Mouse (Mus musculus) forebrain, embryonic 16.5 days (tissue): ENCODE data around the gene 2610507B11Rik. TPM values are rescaled to one million over a fixed set of nuclear protein-coding genes. Genes with fewer than 3 reads are reported as not detected.

Experiments
- ATAC-seq: fragments of 200-750 bp; cut with Nextera tagmentation; 2 replicates; pipeline ENCODE4 v1.8.0; 2017; ENCODE audit warnings: mild to moderate bottlenecking, moderate library complexity
- H3K27ac ChIP-seq: fragments of 300-500 bp; sonication (generic); 2 replicates; pipeline ENCODE4 v1.5.1; 2014; ENCODE audit warnings: low read length, control low read depth
- H3K27me3 ChIP-seq: fragments of 300-500 bp; sonication (generic); replicated peaks from 2 replicates; pipeline ENCODE4 v1.6.1; 2014; ENCODE audit warnings: low read length; ENCODE audit not compliant: control insufficient read depth, insufficient read depth
- H3K36me3 ChIP-seq: fragments of 300-500 bp; sonication (generic); 2 replicates; pipeline ENCODE4 v1.6.1; 2014; ENCODE audit not compliant: control insufficient read depth, insufficient read depth
- H3K4me1 ChIP-seq: fragments of 300-500 bp; sonication (generic); replicated peaks from 2 replicates; pipeline ENCODE4 v1.6.1; 2014; ENCODE audit warnings: low read length; ENCODE audit not compliant: control insufficient read depth, insufficient read depth
- H3K4me2 ChIP-seq: fragments of 300-500 bp; sonication (generic); 2 replicates; pipeline ENCODE4 v1.6.1; 2014; ENCODE audit warnings: mild to moderate bottlenecking, low read length, control low read depth
- H3K4me3 ChIP-seq: fragments of 300-500 bp; sonication (generic); replicated peaks from 2 replicates; pipeline ENCODE4 v1.5.1; 2014; ENCODE audit warnings: mild to moderate bottlenecking, low read length, control low read depth
- H3K9ac ChIP-seq: fragments of 300-500 bp; sonication (generic); replicated peaks from 2 replicates; pipeline ENCODE4 v1.6.1; 2014; ENCODE audit warnings: low read depth, low read length, control low read depth
- H3K9me3 ChIP-seq: fragments of 300-500 bp; sonication (generic); 2 replicates; pipeline ENCODE4 v1.6.1; 2016; ENCODE audit warnings: low read length; ENCODE audit not compliant: control insufficient read depth
- WGBS: fragments of 180-500 bp; shearing (Covaris S2); extraction: QIAGEN DNeasy Blood & Tissue Kit; methylation state at CpG from one replicate; pipeline ENCODE4 v1.1.7; 2014; 5-methylcytosine and 5-hydroxymethylcytosine counted together
- polyA plus RNA-seq: library from polyadenylated mRNA; unstranded; fragments of >200 nt; fragmentation: Nextera tagmentation; extraction: Ambion mirVana; gene quantifications from 2 replicates; pipeline ENCODE4 v1.2.1, GENCODE M21; 2015

Gene 2610507B11Rik
- polyA plus RNA-seq, 1 experiment from 2014 or later: 56.4 TPM

DNA sequence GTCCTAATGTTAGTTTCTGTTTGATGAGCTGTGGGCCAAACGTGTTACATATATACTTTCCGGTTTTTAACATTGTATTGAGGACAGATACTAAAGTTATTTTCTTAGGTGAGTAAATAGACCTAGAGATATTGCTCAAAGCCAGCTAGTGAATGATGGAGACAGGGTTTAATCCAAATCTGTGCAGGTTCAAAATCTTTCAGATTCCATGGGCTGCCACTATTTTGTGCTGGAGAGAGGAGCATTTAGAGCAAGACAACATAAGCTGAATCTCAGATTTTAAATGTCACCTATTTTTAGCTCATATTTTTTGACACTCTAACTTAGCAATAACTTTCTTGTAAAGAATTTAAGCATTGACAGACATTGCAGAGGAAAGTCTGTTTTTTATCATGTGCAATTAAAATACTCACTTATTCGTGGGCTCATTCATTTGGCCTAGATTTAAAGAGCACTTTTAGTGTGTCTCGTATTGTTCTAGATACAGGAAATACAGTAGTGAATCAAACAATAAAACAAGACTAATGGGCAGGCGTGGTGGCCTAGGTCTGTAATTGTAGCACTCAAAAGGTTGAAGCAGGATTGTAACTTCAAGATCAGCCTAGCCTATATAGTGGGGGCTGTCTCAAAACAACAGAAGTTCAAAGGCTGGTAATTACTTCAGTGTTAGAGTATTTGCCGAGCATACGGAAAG is 15.1 kb upstream of the 2610507B11Rik start:
- Histone ChIP-seq H3K27ac (peak overlapping the region; percentile 97), H3K36me3 (no peaks in the 10 kb centered on the region), H3K9ac (no peak overlapping the region), H3K9me3 (no peaks in the 10 kb centered on the region), H3K4me1 (peaks cover 31% of the 10 kb centered on the region), H3K4me2 (peak overlapping the region; percentile 61), H3K27me3 (no peaks in the 10 kb centered on the region), H3K4me3 (peak overlapping the region; percentile 76)
- 54% methylated on average over 7 of the region's 7 CpGs for WGBS
- no peak for ATAC-seq

DNA sequence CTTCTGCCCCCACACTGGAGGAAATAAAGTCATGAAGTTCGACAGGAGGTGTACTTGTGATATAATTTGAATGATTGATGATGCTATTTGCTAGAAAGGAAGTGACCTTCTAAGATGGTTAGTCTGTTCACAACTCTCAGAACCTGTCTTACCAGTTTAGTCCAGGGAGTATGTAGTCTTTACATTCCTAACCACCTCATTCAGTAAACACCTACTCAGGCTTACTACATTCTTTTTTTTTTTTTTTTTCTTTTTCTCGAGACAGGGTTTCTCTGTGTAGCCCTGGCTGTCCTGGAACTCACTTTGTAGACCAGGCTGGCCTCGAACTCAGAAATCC is 14.6 kb upstream of the 2610507B11Rik start:
- Histone ChIP-seq H3K4me1 (peaks cover 31% of the 10 kb centered on the region), H3K4me2 (peak overlapping the region; percentile 61), H3K27ac (no peak overlapping the region), H3K9ac (no peak overlapping the region), H3K27me3 (no peaks in the 10 kb centered on the region), H3K36me3 (no peaks in the 10 kb centered on the region), H3K9me3 (no peaks in the 10 kb centered on the region), H3K4me3 (no peak overlapping the region)
- no peak for ATAC-seq
- WGBS: 66% methylated on average over 3 of the region's 3 CpGs

DNA sequence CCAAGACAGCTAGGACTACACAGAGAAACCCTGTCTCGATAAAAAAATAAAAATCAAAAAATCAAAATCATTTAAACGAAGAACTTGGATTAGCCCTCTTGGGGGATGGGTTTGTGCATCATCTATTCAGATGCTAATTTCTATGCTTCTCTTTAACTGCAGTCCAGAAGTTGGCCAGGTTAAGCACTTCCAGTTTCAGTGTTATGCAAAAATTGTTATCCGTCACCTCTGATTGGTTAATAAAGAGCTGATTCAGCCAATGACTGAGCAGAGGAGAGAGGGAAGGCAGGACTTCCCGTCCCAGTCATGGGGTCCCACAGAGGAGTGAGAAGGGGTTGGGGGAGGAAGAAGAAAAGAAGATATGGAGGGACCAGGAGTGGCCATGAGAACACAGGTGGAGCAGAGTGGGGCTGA is 13.8 kb upstream of the 2610507B11Rik start:
- H3K9ac ChIP-seq: no peak overlapping the region
- no peak overlapping the region for H3K4me3 ChIP-seq
- ATAC-seq: no peak
- H3K27ac ChIP-seq: no peak overlapping the region
- no peaks in the 10 kb centered on the region for H3K27me3 ChIP-seq
- peaks cover 31% of the 10 kb centered on the region for H3K4me1 ChIP-seq
- H3K9me3 ChIP-seq: no peaks in the 10 kb centered on the region
- no peak overlapping the region for H3K4me2 ChIP-seq
- H3K36me3 ChIP-seq: no peaks in the 10 kb centered on the region
- 57% methylated on average over 4 of the region's 4 CpGs for WGBS

DNA sequence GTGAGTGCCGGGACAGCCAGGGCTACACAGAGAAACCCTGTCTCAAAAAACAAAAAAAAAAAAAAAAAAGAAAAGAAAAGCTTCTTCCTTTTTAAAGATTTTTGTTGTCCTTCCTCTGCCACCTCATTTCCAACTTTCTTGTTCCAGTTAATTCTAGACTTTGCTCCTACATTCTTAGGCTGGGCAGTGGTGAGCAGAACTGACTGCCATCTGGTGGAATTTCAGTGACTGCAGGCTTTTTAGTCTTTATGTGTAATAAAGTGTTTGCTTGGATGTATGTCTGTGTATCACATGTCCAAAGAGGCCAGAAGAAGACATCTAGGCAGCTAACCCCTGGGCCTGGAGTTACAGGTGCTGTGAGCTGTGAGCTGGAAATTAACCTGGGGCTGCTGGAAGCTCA is 4.9 kb upstream of the 2610507B11Rik start:
- H3K27ac ChIP-seq: no peak overlapping the region
- H3K9me3 ChIP-seq: no peaks in the 10 kb centered on the region
- H3K4me3 ChIP-seq: no peak overlapping the region
- no peak overlapping the region for H3K9ac ChIP-seq
- no peak overlapping the region for H3K4me2 ChIP-seq
- peaks cover 4% of the 10 kb centered on the region; the same call in 1 of the 2 replicates for H3K27me3 ChIP-seq
- 100% methylated on average over 1 of the region's 1 CpGs for WGBS
- H3K4me1 ChIP-seq: no peaks in the 10 kb centered on the region
- no peak for ATAC-seq
- peaks cover 10% of the 10 kb centered on the region for H3K36me3 ChIP-seq

DNA sequence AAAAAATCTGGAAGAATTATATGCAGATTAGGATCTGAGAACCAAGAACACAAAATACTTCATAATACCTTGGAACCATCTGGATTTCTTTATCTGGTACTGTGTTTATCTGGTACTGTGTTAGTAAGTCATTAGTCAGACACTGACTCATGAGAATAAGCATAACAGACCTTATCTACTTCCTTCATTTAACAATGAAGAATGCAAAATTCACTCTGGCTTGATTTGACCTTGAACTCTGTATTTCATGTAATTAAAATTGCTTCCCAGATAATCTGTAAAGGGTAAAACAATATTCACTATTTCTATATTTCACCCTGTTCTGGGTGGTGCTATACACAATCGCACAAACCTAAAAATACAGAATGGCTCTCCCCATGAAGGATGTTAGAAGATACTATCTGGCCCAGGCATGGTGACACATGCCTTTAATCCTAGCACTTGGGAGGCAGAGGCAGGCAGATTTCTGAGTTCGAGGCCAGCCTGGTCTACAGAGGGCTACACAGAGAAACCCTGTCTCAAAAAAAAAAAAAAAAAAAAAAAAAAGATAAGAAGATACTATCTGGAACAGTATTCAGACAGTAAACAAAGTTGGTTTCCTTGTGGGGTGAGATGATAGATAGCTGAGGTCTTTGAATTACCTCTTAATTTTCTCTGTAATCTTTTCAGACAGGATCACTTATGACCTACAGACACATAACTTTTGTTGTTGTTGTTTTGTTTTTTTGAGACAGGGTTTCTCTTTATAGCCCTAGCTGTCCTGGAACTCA is 878 bp upstream of the 2610507B11Rik start:
- Histone ChIP-seq H3K4me2 (peak overlapping the region; percentile 87), H3K27ac (no peak overlapping the region), H3K9ac (no peak overlapping the region), H3K27me3 (peaks cover 4% of the 10 kb centered on the region; the same call in 1 of the 2 replicates), H3K36me3 (0 out of 2 replicates have a peak, but pooled peaks cover 8% of the 10 kb centered on the region), H3K9me3 (no peaks in the 10 kb centered on the region), H3K4me3 (peak overlapping the region; percentile 95), H3K4me1 (peaks cover 13% of the 10 kb centered on the region)
- 95% methylated on average over 2 of the region's 2 CpGs for WGBS
- ATAC-seq: no peak

DNA sequence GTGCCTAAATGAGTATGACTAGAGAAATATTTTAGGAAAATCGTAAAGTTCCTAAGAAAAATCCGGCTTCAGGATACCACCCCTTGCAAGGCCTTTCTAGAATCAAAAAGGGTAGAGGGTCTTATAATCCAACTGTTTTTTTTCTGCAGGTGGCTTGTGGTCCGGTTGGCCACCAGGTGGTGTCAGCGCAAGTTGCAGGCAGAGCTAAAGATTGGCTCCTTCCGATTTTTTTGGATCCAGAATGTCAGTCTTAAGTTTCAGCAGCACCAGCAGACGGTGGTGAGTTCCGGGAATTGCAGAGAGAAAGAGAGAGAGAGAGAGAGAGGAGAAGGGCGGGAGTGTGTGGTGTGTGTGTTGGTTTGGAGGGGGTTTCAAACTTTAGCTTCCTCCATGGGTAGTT is 998 bp downstream of the 2610507B11Rik start:
- H3K36me3 ChIP-seq: peaks cover 14% of the 10 kb centered on the region
- WGBS: under 1% methylated on average over 8 of the region's 8 CpGs
- ATAC-seq: no peak
- H3K9ac ChIP-seq: no peak overlapping the region
- H3K27me3 ChIP-seq: peaks cover 4% of the 10 kb centered on the region; the same call in 1 of the 2 replicates
- H3K4me3 ChIP-seq: peak overlapping the region; percentile 95
- no peak overlapping the region for H3K27ac ChIP-seq
- H3K9me3 ChIP-seq: no peaks in the 10 kb centered on the region
- peak overlapping the region; percentile 87 for H3K4me2 ChIP-seq
- H3K4me1 ChIP-seq: peaks cover 13% of the 10 kb centered on the region

DNA sequence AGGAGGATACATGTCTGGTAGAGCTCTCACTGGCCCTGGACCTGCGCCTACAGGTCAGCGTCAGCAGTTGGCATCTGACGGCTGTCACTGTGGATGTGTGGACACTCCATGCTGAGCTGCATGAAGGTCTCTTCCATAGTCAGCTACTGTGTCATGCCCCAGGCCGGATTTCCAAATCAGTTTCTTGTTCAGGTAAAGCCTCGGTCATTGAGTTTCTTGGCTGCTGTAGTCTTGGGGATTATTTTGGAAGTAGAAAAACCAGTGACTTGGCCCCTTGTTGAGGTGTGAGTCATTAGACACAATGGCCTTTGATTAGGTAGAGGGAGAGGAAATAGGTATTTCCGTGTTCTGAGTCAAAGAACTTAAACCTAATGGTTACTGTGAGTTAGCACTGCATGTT is 4.0 kb downstream of the 2610507B11Rik start:
- Histone ChIP-seq H3K9me3 (no peaks in the 10 kb centered on the region), H3K4me3 (no peak overlapping the region), H3K4me2 (no peak overlapping the region), H3K27me3 (no peaks in the 10 kb centered on the region), H3K9ac (no peak overlapping the region), H3K27ac (no peak overlapping the region), H3K4me1 (peaks cover 13% of the 10 kb centered on the region), H3K36me3 (peaks cover 33% of the 10 kb centered on the region)
- WGBS: 93% methylated on average over 6 of the region's 6 CpGs
- no peak for ATAC-seq

DNA sequence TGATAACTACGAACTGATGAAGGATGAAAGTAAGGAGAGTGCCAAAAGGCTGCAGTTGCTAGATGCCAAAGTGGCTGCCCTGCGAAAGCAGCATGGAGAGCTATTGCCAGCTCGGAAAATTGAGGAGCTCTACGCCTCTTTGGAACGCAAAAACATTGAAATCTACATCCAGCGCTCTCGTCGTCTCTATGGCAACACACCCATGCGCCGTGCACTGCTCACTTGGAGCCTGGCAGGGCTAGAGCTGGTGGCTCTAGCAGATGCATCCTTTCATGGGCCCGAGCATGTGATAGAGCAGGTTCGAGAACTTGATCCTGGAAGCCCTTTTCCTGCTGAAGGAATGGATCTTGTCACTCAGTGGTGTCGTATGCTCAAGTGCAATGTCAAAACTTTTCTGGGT is 10.4 kb downstream of the 2610507B11Rik start:
- no peak for ATAC-seq
- Histone ChIP-seq H3K4me3 (no peak overlapping the region), H3K4me2 (no peak overlapping the region), H3K27ac (no peak overlapping the region), H3K27me3 (no peaks in the 10 kb centered on the region), H3K4me1 (no peaks in the 10 kb centered on the region), H3K36me3 (peaks cover 56% of the 10 kb centered on the region), H3K9ac (no peak overlapping the region), H3K9me3 (no peaks in the 10 kb centered on the region)
- WGBS: 79% methylated on average over 13 of the region's 13 CpGs

DNA sequence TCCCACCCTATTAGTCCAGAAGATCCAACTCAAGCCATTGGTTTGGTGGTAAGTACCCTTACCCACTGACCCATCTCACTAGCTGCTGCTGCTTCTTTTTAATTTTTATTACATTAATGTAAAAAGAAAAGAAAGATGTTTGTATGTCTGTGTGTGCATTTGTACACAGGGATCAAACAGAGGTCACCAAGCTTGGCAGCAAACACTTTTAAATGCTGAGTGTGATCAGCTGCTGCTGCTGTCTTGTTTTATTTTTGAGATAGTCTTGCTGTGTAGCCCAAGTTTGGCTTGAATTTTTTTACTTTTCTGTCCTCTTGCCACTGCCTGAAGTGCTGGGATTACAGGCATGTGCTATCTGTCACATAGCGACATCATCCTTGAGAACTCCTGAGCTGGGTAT is 14.0 kb downstream of the 2610507B11Rik start:
- ATAC-seq: no peak
- Histone ChIP-seq H3K4me3 (no peak overlapping the region), H3K36me3 (peaks cover 61% of the 10 kb centered on the region), H3K27me3 (no peaks in the 10 kb centered on the region), H3K27ac (no peak overlapping the region), H3K9ac (no peak overlapping the region), H3K4me2 (no peak overlapping the region), H3K4me1 (no peaks in the 10 kb centered on the region), H3K9me3 (no peaks in the 10 kb centered on the region)
- WGBS: 100% methylated on average over 1 of the region's 1 CpGs
